Mouse (Mus musculus) MEL (cell line): ENCODE measurements around the gene Mast3. TPM values are rescaled to one million over a fixed set of nuclear protein-coding genes. Genes with fewer than 3 reads are reported as not detected.
A peak's percentile ranks its signal among the peaks of the same experiment; 100 is the strongest.

Source experiments
- DNase-seq: peaks from one replicate; pipeline ENCODE4 v3.0.0; 2011; ENCODE audit warnings: low read depth, low spot score
- H3K27ac ChIP-seq: 2 replicates; pipeline ENCODE4 v1.5.1; 2012; ENCODE audit warnings: low read depth, mild to moderate bottlenecking, control low read depth, low read length, moderate library complexity; ENCODE audit not compliant: control insufficient read depth
- H3K27me3 ChIP-seq, 2 experiments: fragments of 150-350 bp in 1 of 2; sonication (generic) in 1 of 2; 2 replicates each; pipeline ENCODE4 v1.6.1; 2012; ENCODE audit warnings: low read length in 2 of 2, mild to moderate bottlenecking in 2 of 2, improper control_type of control experiment in 1 of 2, moderate library complexity in 1 of 2; ENCODE audit not compliant: insufficient read depth in 2 of 2, control insufficient read depth in 1 of 2
- H3K36me3 ChIP-seq, 2 experiments: 2 replicates each; pipeline ENCODE4 v1.6.1; 2012 to 2014; ENCODE audit warnings: low read length in 2 of 2, improper control_type of control experiment in 1 of 2, inconsistent platforms in 1 of 2, mild to moderate bottlenecking in 1 of 2; ENCODE audit not compliant: insufficient read depth in 2 of 2, control insufficient read depth in 1 of 2
- H3K4me1 ChIP-seq, 2 experiments: fragments of 150-350 bp in 1 of 2; sonication (generic) in 1 of 2; 2 replicates each; pipeline ENCODE4 v1.6.1; 2012; ENCODE audit warnings: low read length in 2 of 2, improper control_type of control experiment in 1 of 2, mild to moderate bottlenecking in 1 of 2; ENCODE audit not compliant: insufficient read depth in 2 of 2, control insufficient read depth in 1 of 2
- H3K4me3 ChIP-seq, 2 experiments: fragments of 150-350 bp in 1 of 2; sonication (generic) in 1 of 2; 2 replicates each; pipeline ENCODE4 v1.5.1; 2012; ENCODE audit warnings: low read depth in 2 of 2, low read length in 2 of 2, mild to moderate bottlenecking in 2 of 2, moderate library complexity in 2 of 2, control low read depth in 1 of 2, improper control_type of control experiment in 1 of 2; ENCODE audit not compliant: control insufficient read depth in 1 of 2, insufficient read depth in 1 of 2
- H3K79me2 ChIP-seq: 2 replicates; pipeline ENCODE4 v1.6.1; 2012; ENCODE audit warnings: mild to moderate bottlenecking, low read length, moderate library complexity; ENCODE audit not compliant: control insufficient read depth, poor library complexity, insufficient read depth
- H3K9ac ChIP-seq: 2 replicates; pipeline ENCODE4 v1.6.1; 2012; ENCODE audit warnings: low read depth, mild to moderate bottlenecking, control low read depth, low read length, moderate library complexity; ENCODE audit not compliant: control insufficient read depth, poor library complexity, severe bottlenecking
- H3K9me3 ChIP-seq: fragments of 150-350 bp; sonication (generic); replicated peaks from 2 replicates; pipeline ENCODE4 v1.6.1; 2012; ENCODE audit warnings: mild to moderate bottlenecking, low read length, improper control_type of control experiment, moderate library complexity; ENCODE audit not compliant: insufficient read depth
- BHLHE40 ChIP-seq: IDR thresholded peaks from 2 replicates; pipeline ENCODE4 v1.6.1; 2012; ENCODE audit warnings: low read depth, mild to moderate bottlenecking, inconsistent platforms, low read length, improper control_type of control experiment, borderline replicate concordance
- CHD1 ChIP-seq: IDR thresholded peaks from 2 replicates; pipeline ENCODE4 v1.6.1; 2012; ENCODE audit warnings: low read depth, mild to moderate bottlenecking, inconsistent platforms, low read length, improper control_type of control experiment
- CHD2 ChIP-seq: IDR thresholded peaks from 2 replicates; pipeline ENCODE4 v1.6.1; 2011; ENCODE audit warnings: low read length, improper control_type of control experiment
- CTCF ChIP-seq, 3 experiments: IDR thresholded peaks in 2 of 3; conservative IDR thresholded peaks in 1 of 3; 2 replicates each; pipeline ENCODE4 v1.5.1; 2011 to 2012; ENCODE audit warnings: low read length in 3 of 3, low read depth in 2 of 3, mild to moderate bottlenecking in 2 of 3, improper control_type of control experiment in 1 of 3, inconsistent platforms in 1 of 3, mixed read lengths in 1 of 3, moderate library complexity in 1 of 3; ENCODE audit not compliant: control insufficient read depth in 1 of 3, insufficient read depth in 1 of 3, poor library complexity in 1 of 3, severe bottlenecking in 1 of 3
- GABPA ChIP-seq: IDR thresholded peaks from 2 replicates; pipeline ENCODE4 v1.6.1; 2012; ENCODE audit warnings: low read depth, mild to moderate bottlenecking, inconsistent platforms, low read length, improper control_type of control experiment, moderate library complexity
- HCFC1 ChIP-seq: IDR thresholded peaks from 2 replicates; pipeline ENCODE4 v1.6.1; 2012; ENCODE audit warnings: low read depth, mild to moderate bottlenecking, inconsistent platforms, low read length, improper control_type of control experiment, moderate library complexity
- JUND ChIP-seq: IDR thresholded peaks from 2 replicates; pipeline ENCODE4 v1.6.1; 2011; ENCODE audit warnings: low read depth, mild to moderate bottlenecking, improper control_type of control experiment, low read length
- MAFK ChIP-seq: IDR thresholded peaks from 2 replicates; pipeline ENCODE4 v1.6.1; 2011; ENCODE audit warnings: low read depth, mild to moderate bottlenecking, low read length, improper control_type of control experiment, borderline replicate concordance
- MAZ ChIP-seq: IDR thresholded peaks from 2 replicates; pipeline ENCODE4 v1.6.1; 2012; ENCODE audit warnings: low read depth, mild to moderate bottlenecking, inconsistent platforms, low read length, improper control_type of control experiment
- MYB ChIP-seq: IDR thresholded peaks from 2 replicates; pipeline ENCODE4 v1.6.1; 2011; ENCODE audit warnings: mild to moderate bottlenecking, low read depth, low read length, improper control_type of control experiment
- POLR2AphosphoS2 ChIP-seq: IDR thresholded peaks from 2 replicates; pipeline ENCODE4 v1.6.1; 2011; ENCODE audit warnings: low read length, improper control_type of control experiment
- POLR2AphosphoS5 ChIP-seq: IDR thresholded peaks from 2 replicates; pipeline ENCODE4 v1.6.1; 2012; ENCODE audit warnings: low read depth, borderline replicate concordance, mild to moderate bottlenecking, inconsistent platforms, low read length, moderate library complexity, mixed read lengths
- RAD21 ChIP-seq: IDR thresholded peaks from 2 replicates; pipeline ENCODE4 v1.6.1; 2011; ENCODE audit warnings: mild to moderate bottlenecking, low read depth, low read length, improper control_type of control experiment
- SMC3 ChIP-seq: IDR thresholded peaks from 2 replicates; pipeline ENCODE4 v1.6.1; 2011; ENCODE audit warnings: low read depth, low read length, improper control_type of control experiment
- TAL1 ChIP-seq: IDR thresholded peaks from 2 replicates; pipeline ENCODE4 v1.6.1; 2012; ENCODE audit warnings: mild to moderate bottlenecking, inconsistent platforms, low read length, moderate library complexity, mixed read lengths
- TBP ChIP-seq: IDR thresholded peaks from 2 replicates; pipeline ENCODE4 v1.8.0; 2011; ENCODE audit warnings: low read depth, low read length, improper control_type of control experiment
- TCF12 ChIP-seq: IDR thresholded peaks from 2 replicates; pipeline ENCODE4 v1.6.1; 2014; ENCODE audit warnings: low read depth, mild to moderate bottlenecking, inconsistent platforms, low read length, improper control_type of control experiment, moderate library complexity
- USF2 ChIP-seq, 2 experiments: IDR thresholded peaks; 2 replicates each; pipeline ENCODE4 v1.6.1; 2011 to 2012; ENCODE audit warnings: improper control_type of control experiment in 2 of 2, low read length in 2 of 2, borderline replicate concordance in 1 of 2, inconsistent platforms in 1 of 2, low read depth in 1 of 2, mild to moderate bottlenecking in 1 of 2; ENCODE audit not compliant: insufficient read depth in 1 of 2
- ZC3H11A ChIP-seq: IDR thresholded peaks from 2 replicates; pipeline ENCODE4 v1.6.1; 2012; ENCODE audit warnings: low read depth, mild to moderate bottlenecking, inconsistent platforms, low read length, improper control_type of control experiment
- ZMIZ1 ChIP-seq: IDR thresholded peaks from 2 replicates; pipeline ENCODE4 v1.6.1; 2012; ENCODE audit warnings: low read depth, mild to moderate bottlenecking, inconsistent platforms, low read length, improper control_type of control experiment, moderate library complexity
- ZNF384 ChIP-seq: IDR thresholded peaks from 2 replicates; pipeline ENCODE4 v1.6.1; 2012; ENCODE audit warnings: low read depth, mild to moderate bottlenecking, inconsistent platforms, low read length, improper control_type of control experiment
- polyA plus RNA-seq, 2 experiments: library from polyadenylated mRNA; stranded (reverse) in 1 of 2; unstranded in 1 of 2; fragments of >175 nt in 1 of 2; fragments of >200 nt in 1 of 2; gene quantifications; 2 replicates each; pipeline versions ENCODE4 v1.2.1 to v1.2.4; 2012; ENCODE audit warnings: low replicate concordance in 2 of 2, low read depth in 1 of 2; ENCODE audit not compliant: insufficient read length in 2 of 2, insufficient read depth in 1 of 2, missing spikeins in 1 of 2
- total RNA-seq: library from RNA; depleted of rRNA; stranded (reverse); fragments of 300-350 nt; gene quantifications from 2 replicates; pipeline ENCODE4 v1.2.3, GENCODE M21; 2012

Gene Mast3
- total and polyA plus RNA-seq, 3 experiments, result 13.5 to 54.7 TPM; not detected in 1

DNA sequence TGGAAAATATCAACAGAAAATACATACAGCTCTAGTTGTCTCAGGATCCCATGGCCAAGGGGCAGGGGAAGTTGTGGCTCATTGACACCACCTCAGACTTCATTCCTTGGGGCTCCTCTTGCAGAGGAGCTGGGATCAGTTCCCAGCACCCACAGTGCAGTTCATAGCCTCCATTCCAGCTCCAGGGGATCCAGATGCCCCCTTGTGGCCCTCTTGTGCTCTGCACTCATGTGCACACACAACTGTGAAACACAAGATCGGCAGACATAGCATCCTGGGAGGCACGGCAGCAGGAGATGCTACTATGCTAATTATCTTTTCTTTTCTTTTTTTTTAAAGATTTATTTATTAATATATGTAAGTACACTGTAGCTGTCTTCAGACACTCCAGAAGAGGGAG is 22.2 kb upstream of the Mast3 start:
- Histone ChIP-seq H3K36me3 (no peaks in the 10 kb centered on the region), H3K27ac (no peak overlapping the region), H3K4me3 (no peak overlapping the region), H3K79me2 (no peaks in the 10 kb centered on the region), H3K4me1 (no peaks in the 10 kb centered on the region; a peak in 1 of 4 replicates), H3K9ac (no peak overlapping the region), H3K27me3 (no peaks in the 10 kb centered on the region), H3K9me3 (no peaks in the 10 kb centered on the region)
- no peak for TF ChIP-seq TAL1
- peak; percentile 20; the same call in 1 of the 2 replicates for TF ChIP-seq RAD21
- peak; percentile 53 for TF ChIP-seq SMC3
- TF ChIP-seq CTCF (IDR thresholded peaks at IDR 0.05 in 2 of 3, conservative IDR thresholded peaks at IDR 0.05 in 1 of 3; ENCODE audit: control insufficient read depth in 1 of 3, insufficient read depth in 1 of 3, low read depth in 2 of 3, low read length in 3 of 3, poor library complexity in 1 of 3, severe bottlenecking in 1 of 3), result peak; percentile 46 to 50 (median 49)
- peak; percentile 49 for DNase-seq

DNA sequence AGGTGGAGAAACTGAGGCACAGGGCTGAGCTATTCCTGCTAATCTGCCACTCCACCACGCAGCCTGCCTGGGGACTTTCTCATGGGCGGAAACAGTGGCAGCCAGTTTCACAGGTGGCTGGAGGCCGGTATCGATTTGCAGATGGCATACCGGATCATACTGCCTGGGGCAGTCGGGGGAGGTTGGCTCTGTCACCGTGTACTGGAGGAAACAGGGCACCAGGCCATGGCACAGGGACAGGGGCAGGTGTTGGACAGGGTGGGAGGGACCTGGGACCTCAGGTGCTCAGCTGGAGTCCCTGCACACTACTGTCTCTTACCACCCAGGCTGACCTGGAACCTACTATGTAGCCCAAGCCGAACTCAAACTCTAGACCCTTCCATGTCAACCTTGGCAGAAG is 21.0 kb upstream of the Mast3 start:
- TF ChIP-seq RAD21 (no peak), TBP (no peak), MAZ (no peak), BHLHE40 (no peak), GABPA (no peak), ZC3H11A (no peak), TAL1 (no peak), HCFC1 (no peak), ZMIZ1 (no peak), CHD1 (no peak), ZNF384 (no peak), MAFK (no peak), SMC3 (no peak), POLR2AphosphoS2 (no peak), JUND (no peak), CHD2 (no peak), TCF12 (no peak), MYB (no peak), POLR2AphosphoS5 (no peak), USF2 (IDR thresholded peaks at IDR 0.05; ENCODE audit: borderline replicate concordance in 1 of 2, insufficient read depth in 1 of 2, low read depth in 1 of 2, low read length in 2 of 2) (no peak)
- H3K27me3 ChIP-seq, result no peaks in the 10 kb centered on the region
- H3K27ac ChIP-seq, result no peak overlapping the region
- H3K9ac ChIP-seq, result no peak overlapping the region
- no peak for DNase-seq
- no peaks in the 10 kb centered on the region for H3K79me2 ChIP-seq
- H3K4me3 ChIP-seq, result no peak overlapping the region
- H3K4me1 ChIP-seq, result no peaks in the 10 kb centered on the region; a peak in 1 of 4 replicates
- no peaks in the 10 kb centered on the region for H3K9me3 ChIP-seq
- H3K36me3 ChIP-seq, result no peaks in the 10 kb centered on the region
